Mouse (Mus musculus) megakaryocyte, adult 5-6 weeks (primary cell): ENCODE results near the gene Med4. TPM values are rescaled to one million over a fixed set of nuclear protein-coding genes. Genes with fewer than 3 reads are reported as not detected.

Source experiments
- ATAC-seq: 2 replicates; pipeline ENCODE4 v1.8.0; 2016; ENCODE audit warnings: mild to moderate bottlenecking, inconsistent platforms; ENCODE audit not compliant: poor library complexity, severe bottlenecking
- total RNA-seq, 2 experiments: library from RNA; stranded (forward) in 1 of 2; stranded (reverse) in 1 of 2; fragments of 153-499, 151-499 nt in 1 of 2; fragments of 221-1000, 200-1000 nt in 1 of 2; gene quantifications; 2 replicates each; pipeline versions ENCODE4 v1.2.3 to v1.2.4; 2015 to 2017

The Med4 gene
- total RNA-seq, 2 experiments from 2014 or later: 29.7 to 51.0 TPM

GRCm38 (mm10) chr14:73552341-73553121 is 42.7 kb downstream of the Med4 start:
- ATAC-seq: peak; percentile 99

DNA sequence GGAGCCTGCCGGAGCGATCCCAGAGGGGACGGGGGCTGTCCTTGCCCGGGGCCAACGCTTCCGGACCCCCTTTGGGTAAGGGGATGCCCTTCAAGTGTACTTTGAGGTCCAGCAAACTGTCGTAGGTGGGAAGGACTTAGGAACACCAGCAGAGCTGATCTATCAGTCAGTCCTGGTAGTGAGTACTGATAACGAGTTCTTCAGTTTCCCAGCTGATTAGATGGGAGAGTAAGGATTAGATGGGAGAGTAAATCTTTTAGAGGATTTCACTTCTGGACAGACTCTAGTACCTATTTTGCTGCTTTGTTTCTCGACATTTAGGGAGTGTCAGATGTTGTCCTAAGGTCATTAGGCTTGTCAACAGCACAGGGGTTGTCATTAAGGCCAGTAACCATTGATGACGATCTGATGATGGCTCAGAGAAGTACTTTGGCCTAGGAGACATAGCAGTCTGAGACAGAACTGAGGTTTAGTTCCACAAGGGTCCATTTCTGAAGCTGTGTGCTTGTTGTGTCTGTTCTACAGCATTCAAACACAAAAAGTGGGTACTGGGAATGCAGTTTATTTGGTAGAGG is 43.4 kb downstream of the Med4 start:
- no peak for ATAC-seq

Other genes starting within 250 kb of the Med4 start
- gene Rb1, start 184.2 kb upstream of the Med4 start, total RNA-seq (2015): 108 and 126 TPM in 2 replicates
- 43.9 and 56.8 TPM in 2 replicates for gene Rb1, start 184.2 kb upstream of the Med4 start, total RNA-seq (2017)
- 2,082 and 2,200 TPM in 2 replicates for gene Itm2b, start 124.7 kb upstream of the Med4 start, total RNA-seq (2015)
- 1,839 and 1,925 TPM in 2 replicates for gene Itm2b, start 124.7 kb upstream of the Med4 start, total RNA-seq (2017)
- 57.8 and 64.9 TPM in 2 replicates for gene Sucla2, start 15.3 kb downstream of the Med4 start, total RNA-seq (2015)
- 105 and 109 TPM in 2 replicates for gene Sucla2, start 15.3 kb downstream of the Med4 start, total RNA-seq (2017)
- gene Nudt15, start 38.2 kb downstream of the Med4 start, total RNA-seq (2015): 2.8 and 4.6 TPM in 2 replicates
- gene Nudt15, start 38.2 kb downstream of the Med4 start, total RNA-seq (2017): 1.9 and 3.2 TPM in 2 replicates
- not detected in 2 replicates for gene Gm21750, start 151.2 kb downstream of the Med4 start, total RNA-seq (2015)
- gene Gm21750, start 151.2 kb downstream of the Med4 start, total RNA-seq (2017): not detected in 2 replicates